Mouse (Mus musculus) testis, adult 2 months (tissue): Measurements from ENCODE around the gene Zfp839. TPM values are rescaled to one million over a fixed set of nuclear protein-coding genes. Genes with fewer than 3 reads are reported as not detected.
A peak's percentile ranks its signal among the peaks of the same experiment; 100 is the strongest.

Experiments
- H3K27ac ChIP-seq: fragments of 200-500 bp; 2 replicates; pipeline ENCODE4 v1.5.1; 2012; ENCODE audit warnings: low read depth, low read length; ENCODE audit not compliant: control insufficient read depth, insufficient read depth
- H3K27me3 ChIP-seq: fragments of 200-500 bp; 2 replicates; pipeline ENCODE4 v1.6.1; 2012; ENCODE audit warnings: mild to moderate bottlenecking, low read length, moderate library complexity; ENCODE audit not compliant: control insufficient read depth, insufficient read depth
- H3K36me3 ChIP-seq: fragments of 200-500 bp; 2 replicates; pipeline ENCODE4 v1.6.1; 2012; ENCODE audit warnings: mild to moderate bottlenecking, low read length; ENCODE audit not compliant: control insufficient read depth, insufficient read depth
- H3K4me1 ChIP-seq: fragments of 200-500 bp; 2 replicates; pipeline ENCODE4 v1.6.1; 2012; ENCODE audit warnings: low read length; ENCODE audit not compliant: control insufficient read depth, insufficient read depth
- H3K4me3 ChIP-seq: fragments of 200-500 bp; 2 replicates; pipeline ENCODE4 v1.5.1; 2012; ENCODE audit warnings: low read depth, mild to moderate bottlenecking, low read length, moderate library complexity, mixed read lengths; ENCODE audit not compliant: control insufficient read depth
- CTCF ChIP-seq: fragments of 200-500 bp; IDR thresholded peaks from 2 replicates; pipeline ENCODE4 v1.5.1; 2012; ENCODE audit warnings: low read depth, mild to moderate bottlenecking, inconsistent platforms, low read length, moderate library complexity; ENCODE audit not compliant: control insufficient read depth, insufficient read depth, insufficient replicate concordance
- POLR2A ChIP-seq: fragments of 200-500 bp; IDR thresholded peaks from 2 replicates; pipeline ENCODE4 v1.6.1; 2012; ENCODE audit warnings: low read depth, mild to moderate bottlenecking, inconsistent platforms, low read length, moderate library complexity; ENCODE audit not compliant: control insufficient read depth
- polyA plus RNA-seq: library from polyadenylated mRNA; depleted of rRNA; stranded (reverse); fragments of >200 nt; gene quantifications from 2 replicates; pipeline ENCODE4 v1.2.3, GENCODE M21; 2012; rRNA removed

Gene Zfp839
- 5.3 and 6.1 TPM in 2 replicates for polyA plus RNA-seq

- TF ChIP-seq POLR2A: peak; percentile 68
- no peak for TF ChIP-seq CTCF
- Histone ChIP-seq H3K36me3 (no peaks in the 10 kb centered on the region), H3K4me1 (peaks cover 23% of the 10 kb centered on the region), H3K4me3 (peak within 1 kb of the TSS; percentile 96), H3K27ac (peak within 1 kb of the TSS; percentile 79), H3K27me3 (no peaks in the 10 kb centered on the region)
These were observed at the start of gene Zfp839 for GRCm38 (mm10) chr12:110850010-110850928. TSS of gene Zfp839 (plus strand) at chr12:110850253.

GRCm38 (mm10) chr12:110801876-110802464 is 48.1 kb upstream of the Zfp839 start:
- Histone ChIP-seq H3K36me3 (no peaks in the 10 kb centered on the region; the same call in 1 of the 2 replicates), H3K27ac (no peak overlapping the region), H3K27me3 (no peaks in the 10 kb centered on the region), H3K4me3 (no peak overlapping the region), H3K4me1 (no peaks in the 10 kb centered on the region)
- TF ChIP-seq POLR2A: no peak; the same call in 1 of the 2 replicates
- no peak for TF ChIP-seq CTCF

GRCm38 (mm10) chr12:110802674-110803297 is 47.3 kb upstream of the Zfp839 start:
- no peaks in the 10 kb centered on the region for H3K4me1 ChIP-seq

DNA sequence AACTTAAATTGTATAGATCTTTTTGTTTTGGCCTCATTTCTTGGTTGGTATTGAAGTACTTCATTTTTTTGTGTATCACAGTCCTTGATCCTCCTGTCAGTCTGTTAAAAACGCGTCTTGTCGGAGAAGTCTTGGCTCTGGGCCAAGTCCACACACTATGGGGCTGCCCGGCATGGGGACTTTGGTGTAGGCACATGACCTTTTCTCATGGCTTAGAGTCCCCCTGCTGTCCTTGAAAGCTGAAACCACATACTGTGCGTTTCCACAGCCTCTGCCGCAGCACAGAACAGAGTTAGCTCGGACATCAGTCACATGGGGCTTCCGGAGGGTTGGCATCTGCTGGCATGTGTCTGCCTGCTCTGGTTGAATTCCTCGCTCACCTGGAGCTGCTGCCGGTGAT is 45.8 kb upstream of the Zfp839 start:
- Histone ChIP-seq H3K27me3 (no peaks in the 10 kb centered on the region), H3K36me3 (no peaks in the 10 kb centered on the region; the same call in 1 of the 2 replicates), H3K4me1 (no peaks in the 10 kb centered on the region), H3K4me3 (no peak overlapping the region), H3K27ac (no peak overlapping the region)
- TF ChIP-seq CTCF (no peak), POLR2A (no peak)

More at GRCm38 (mm10) chr12:110802674-110803297, 47.3 kb upstream of the Zfp839 start:
- H3K4me3 ChIP-seq: no peak overlapping the region
- no peak for TF ChIP-seq CTCF
- no peak for TF ChIP-seq POLR2A
- no peaks in the 10 kb centered on the region; the same call in 1 of the 2 replicates for H3K36me3 ChIP-seq
- H3K27ac ChIP-seq: no peak overlapping the region
- no peaks in the 10 kb centered on the region for H3K27me3 ChIP-seq

DNA sequence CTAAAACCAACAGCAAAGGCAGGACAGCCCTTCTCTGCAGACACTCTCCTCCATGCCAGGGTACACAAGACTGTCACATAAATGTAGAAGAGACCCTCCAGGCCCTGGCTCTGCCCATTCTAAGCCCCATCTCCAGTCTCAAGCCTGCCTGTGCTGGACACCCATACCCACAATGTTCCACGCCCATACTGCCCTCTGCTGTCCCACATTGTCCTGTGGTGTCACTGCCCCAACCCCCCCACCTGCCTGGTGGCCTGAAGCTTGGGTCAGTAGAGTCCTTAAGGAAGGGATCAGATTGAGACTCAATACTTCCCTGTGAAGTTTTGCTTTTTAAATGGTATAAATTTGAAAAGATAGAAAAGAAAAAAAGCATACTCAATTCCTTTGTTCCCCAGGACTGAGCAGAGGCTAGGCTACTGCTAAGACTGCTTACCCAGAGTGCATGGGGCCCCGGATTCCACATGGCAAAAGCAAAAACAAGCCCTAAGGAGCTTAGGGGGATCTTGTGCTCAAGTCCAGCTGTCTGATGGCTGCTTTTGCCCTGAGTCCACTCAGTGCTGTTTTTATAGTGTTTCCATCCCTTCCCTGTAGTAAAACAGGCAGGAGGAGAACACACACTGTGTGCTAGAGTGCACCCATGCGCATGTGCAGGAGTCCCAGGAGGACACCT is 43.6 kb upstream of the Zfp839 start:
- Histone ChIP-seq H3K27ac (no peak overlapping the region), H3K27me3 (no peaks in the 10 kb centered on the region), H3K4me3 (no peak overlapping the region), H3K36me3 (no peaks in the 10 kb centered on the region; the same call in 1 of the 2 replicates), H3K4me1 (no peaks in the 10 kb centered on the region)
- TF ChIP-seq POLR2A (no peak), CTCF (no peak; the same call in 1 of the 2 replicates)

DNA sequence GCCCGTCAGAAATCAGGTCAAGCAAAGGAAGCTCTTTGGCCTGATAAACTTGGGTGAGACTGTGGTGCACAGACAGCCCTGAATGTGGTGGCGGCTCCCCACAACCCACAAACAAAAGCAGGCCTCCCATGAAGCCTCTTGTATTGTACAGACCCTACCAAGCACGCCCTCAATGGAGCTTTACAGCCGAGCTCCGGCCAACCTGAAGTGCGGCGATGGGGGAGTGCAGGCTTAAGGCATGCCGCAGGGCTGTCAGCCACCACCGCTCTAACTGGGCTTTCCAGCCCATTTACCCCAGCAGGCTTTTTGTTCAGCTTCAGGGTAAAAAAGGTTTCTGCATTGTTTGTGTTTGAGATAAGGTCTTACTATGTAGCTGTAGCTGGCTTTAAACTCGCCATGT is 41.6 kb upstream of the Zfp839 start:
- no peak for TF ChIP-seq POLR2A
- TF ChIP-seq CTCF: no peak
- no peak overlapping the region for H3K27ac ChIP-seq
- H3K27me3 ChIP-seq: no peaks in the 10 kb centered on the region
- H3K4me1 ChIP-seq: no peaks in the 10 kb centered on the region
- no peaks in the 10 kb centered on the region; the same call in 1 of the 2 replicates for H3K36me3 ChIP-seq
- no peak overlapping the region for H3K4me3 ChIP-seq

DNA sequence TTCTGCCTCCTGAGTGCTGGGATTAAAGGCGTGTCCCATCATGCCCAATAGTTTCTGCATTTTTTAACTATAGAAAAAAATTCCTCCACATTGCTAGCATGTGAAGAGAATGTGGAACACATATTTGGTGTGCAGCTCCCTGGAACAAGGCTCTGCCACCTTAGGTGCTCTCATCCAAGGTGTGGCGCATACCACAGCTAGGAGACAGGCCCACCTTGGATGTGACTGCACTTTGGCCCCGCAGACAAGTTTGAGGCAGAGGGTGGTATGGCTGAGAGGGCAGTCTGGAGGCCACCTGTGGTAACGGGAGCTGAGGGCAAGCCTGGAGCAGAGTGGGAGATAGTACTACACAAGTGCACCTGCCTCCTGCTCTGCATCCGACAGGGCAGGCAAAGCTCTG is 41.2 kb upstream of the Zfp839 start:
- Histone ChIP-seq H3K4me1 (no peaks in the 10 kb centered on the region), H3K27me3 (no peaks in the 10 kb centered on the region), H3K36me3 (no peaks in the 10 kb centered on the region; the same call in 1 of the 2 replicates), H3K27ac (no peak overlapping the region), H3K4me3 (no peak overlapping the region)
- TF ChIP-seq POLR2A: no peak
- TF ChIP-seq CTCF: no peak
